ENCODE assay signal across 8 mouse cellular contexts in genomic region chr19:7068136-7068535, GRCm38 (mm10). TPM values are rescaled to one million over a fixed set of nuclear protein-coding genes. Genes with fewer than 3 reads are reported as not detected.
DNase-seq lines count a peak whose midpoint lies in the region; ATAC-seq lines count a peak whose summit lies in the region.

No protein-coding gene starts in this region.

- 7% methylated on average over 14 of the region's 14 CpGs for WGBS in liver, embryonic 15.5 days (ENCODE audit: insufficient replicate concordance)
- 1% methylated on average over 14 of the region's 14 CpGs for WGBS in neural tube, embryonic 13.5 days

- no peak for ATAC-seq in liver, embryonic 15.5 days (ENCODE audit: insufficient read depth)
- ATAC-seq in neural tube, embryonic 13.5 days (ENCODE audit: low read depth): peak; percentile 21

- peaks cover 31% of the 10 kb centered on the region for H3K4me1 ChIP-seq in liver, embryonic 15.5 days (replicated peaks)
- peaks cover 85% of the 10 kb centered on the region for H3K4me1 ChIP-seq in neural tube, embryonic 13.5 days (replicated peaks)

- 0 out of 2 replicates have a peak overlapping the region, but pooled peaks have one; percentile 23 for H3K9ac ChIP-seq in liver, embryonic 15.5 days
- H3K9ac ChIP-seq in neural tube, embryonic 13.5 days: peak overlapping the region; percentile 13

- H3K9me3 ChIP-seq in liver, embryonic 15.5 days (replicated peaks): no peaks in the 10 kb centered on the region
- H3K9me3 ChIP-seq in neural tube, embryonic 13.5 days: no peaks in the 10 kb centered on the region

- no peaks in the 10 kb centered on the region for H3K36me3 ChIP-seq in liver, embryonic 15.5 days (replicated peaks)
- no peaks in the 10 kb centered on the region for H3K36me3 ChIP-seq in neural tube, embryonic 13.5 days

- 0 out of 2 replicates have a peak overlapping the region, but pooled peaks have one; percentile 66 for H3K27ac ChIP-seq in liver, embryonic 15.5 days (replicated peaks)
- H3K27ac ChIP-seq in neural tube, embryonic 13.5 days (replicated peaks): peak overlapping the region; percentile 71

- DNase-seq in 3134 (ENCODE audit: extremely low read depth, insufficient read length, low spot score) (peak; percentile 59), adipocyte (ENCODE audit: low spot score) (peak; percentile 78)
- peak; percentile 90 for DNase-seq in embryo, embryonic 11 days
- peak; percentile 83 to 87 for DNase-seq in gastrocnemius, postnatal 4 days (ENCODE audit: low spot score in 2 of 2)
- peak; percentile 79 to 88 for DNase-seq in kidney, postnatal 25 days
- peak; percentile 38 to 53 for DNase-seq in thymus, adult 18-20 months

- H3K4me2 ChIP-seq in liver, embryonic 15.5 days: peak overlapping the region; percentile 64
- peak overlapping the region; percentile 29 for H3K4me2 ChIP-seq in neural tube, embryonic 13.5 days

- H3K27me3 ChIP-seq in liver, embryonic 15.5 days: peaks cover 51% of the 10 kb centered on the region
- peaks cover 43% of the 10 kb centered on the region for H3K27me3 ChIP-seq in neural tube, embryonic 13.5 days

- H3K4me3 ChIP-seq in liver, embryonic 15.5 days (replicated peaks): peak overlapping the region; percentile 21
- H3K4me3 ChIP-seq in neural tube, embryonic 13.5 days: no peak overlapping the region

RNA-seq across cellular contexts. Expression of gene Macrod1, which starts 11.5 kb away (rescaled TPM):
- 100 to 1,000 TPM; 233 to 237 TPM for total RNA-seq in gastrocnemius, postnatal 4 days (2021)
- 5.6 and 6.2 TPM in 2 replicates for polyA plus RNA-seq in liver, embryonic 15.5 days (2015; fragmentation: Nextera tagmentation; extraction: Ambion mirVana)
- 4.4 and 5.2 TPM in 2 replicates for polyA plus RNA-seq in neural tube, embryonic 13.5 days (2015; fragmentation: Nextera tagmentation; extraction: Ambion mirVana)

RNA-seq across cellular contexts. Expression of gene Stip1, which starts 28.4 kb away (rescaled TPM):
- 100 to 1,000 TPM; 122 to 129 TPM for total RNA-seq in gastrocnemius, postnatal 4 days (2021)
- 116 and 121 TPM in 2 replicates for polyA plus RNA-seq in liver, embryonic 15.5 days (2015; fragmentation: Nextera tagmentation; extraction: Ambion mirVana)
- 244 and 248 TPM in 2 replicates for polyA plus RNA-seq in neural tube, embryonic 13.5 days (2015; fragmentation: Nextera tagmentation; extraction: Ambion mirVana)

RNA-seq across cellular contexts. Expression of gene Flrt1, which starts 37.4 kb away (rescaled TPM):
- 1 to 10 TPM in 1 of 2 experiments, under 1 TPM in 1; 0.91 to 1.4 TPM for total RNA-seq in gastrocnemius, postnatal 4 days (2021)
- 0.17 TPM in 2 replicates for polyA plus RNA-seq in liver, embryonic 15.5 days (2015; fragmentation: Nextera tagmentation; extraction: Ambion mirVana)
- 9.6 and 10.9 TPM in 2 replicates for polyA plus RNA-seq in neural tube, embryonic 13.5 days (2015; fragmentation: Nextera tagmentation; extraction: Ambion mirVana)

RNA-seq across cellular contexts. Expression of gene Fermt3, which starts 48.9 kb away (rescaled TPM):
- total RNA-seq in gastrocnemius, postnatal 4 days (2021): 1 to 10 TPM; 5.3 to 5.4 TPM
- polyA plus RNA-seq in liver, embryonic 15.5 days (2015; fragmentation: Nextera tagmentation; extraction: Ambion mirVana): 105 and 118 TPM in 2 replicates
- 4.4 and 4.9 TPM in 2 replicates for polyA plus RNA-seq in neural tube, embryonic 13.5 days (2015; fragmentation: Nextera tagmentation; extraction: Ambion mirVana)
